Mouse (Mus musculus) heart, postnatal 0 days (tissue): ENCODE results near the gene Tmem176a. TPM values are rescaled to one million over a fixed set of nuclear protein-coding genes. Genes with fewer than 3 reads are reported as not detected.

Experiments
- ATAC-seq: fragments of 200-750 bp; cut with Nextera tagmentation; 2 replicates; pipeline ENCODE4 v1.8.0; 2017; ENCODE audit warnings: low read depth, moderate number of reproducible peaks, moderate library complexity; ENCODE audit not compliant: insufficient read depth
- DNase-seq: peaks from one replicate; pipeline ENCODE4 v3.0.0-alpha.2; 2016; ENCODE audit warnings: low spot score
- H3K27ac ChIP-seq: fragments of 300-500 bp; sonication (generic); 2 replicates; pipeline ENCODE4 v1.5.1; 2014; ENCODE audit warnings: low read depth, mild to moderate bottlenecking
- H3K27me3 ChIP-seq: fragments of 300-500 bp; sonication (generic); 2 replicates; pipeline ENCODE4 v1.6.1; 2014; ENCODE audit warnings: low read length, mixed read lengths; ENCODE audit not compliant: control insufficient read depth, insufficient read depth
- H3K36me3 ChIP-seq: fragments of 300-500 bp; sonication (generic); replicated peaks from 2 replicates; pipeline ENCODE4 v1.6.1; 2014; ENCODE audit warnings: low read length, mixed read lengths; ENCODE audit not compliant: control insufficient read depth, insufficient read depth
- H3K4me1 ChIP-seq: fragments of 300-500 bp; sonication (generic); 2 replicates; pipeline ENCODE4 v1.6.1; 2014; ENCODE audit warnings: antibody characterized with exemption; ENCODE audit not compliant: control insufficient read depth, insufficient read depth
- H3K4me2 ChIP-seq: fragments of 300-500 bp; sonication (generic); 2 replicates; pipeline ENCODE4 v1.6.1; 2014; ENCODE audit warnings: low read depth, mild to moderate bottlenecking, low read length, moderate library complexity
- H3K4me3 ChIP-seq: fragments of 300-500 bp; sonication (generic); 2 replicates; pipeline ENCODE4 v1.5.1; 2014; ENCODE audit warnings: low read depth, low read length
- H3K9ac ChIP-seq: fragments of 300-500 bp; sonication (generic); replicated peaks from 2 replicates; pipeline ENCODE4 v1.6.1; 2014; ENCODE audit warnings: low read depth, low read length, mixed read lengths
- H3K9me3 ChIP-seq: fragments of 300-500 bp; sonication (generic); replicated peaks from 2 replicates; pipeline ENCODE4 v1.6.1; 2016; ENCODE audit warnings: low read length; ENCODE audit not compliant: control insufficient read depth
- CTCF ChIP-seq: IDR thresholded peaks from 2 replicates; pipeline ENCODE4 v1.5.1; 2016; ENCODE audit warnings: antibody characterized with exemption, control low read depth, low read depth
- EP300 ChIP-seq: IDR thresholded peaks from 2 replicates; pipeline ENCODE4 v1.6.1; 2016; ENCODE audit warnings: antibody characterized with exemption, low read depth
- WGBS: fragments of 180-500 bp; shearing (Covaris S2); extraction: QIAGEN DNeasy Blood & Tissue Kit; methylation state at CpG from one replicate; pipeline ENCODE4 v1.1.7; 2014; 5-methylcytosine and 5-hydroxymethylcytosine counted together
- polyA plus RNA-seq: library from polyadenylated mRNA; unstranded; fragments of >200 nt; fragmentation: Nextera tagmentation; extraction: Ambion mirVana; gene quantifications from 2 replicates; pipeline ENCODE4 v1.2.1, GENCODE M21; 2015
- total RNA-seq: library from RNA; depleted of rRNA; stranded (reverse); fragments of >200 nt; gene quantifications from 2 replicates; pipeline ENCODE4 v1.2.3, GENCODE M21; 2014; ENCODE audit warnings: low replicate concordance

Gene Tmem176a
- total and polyA plus RNA-seq, 2 experiments from 2014 or later, result 53.4 to 54.2 TPM

GRCm38 (mm10) chr6:48828976-48829375, 11.7 kb upstream of the Tmem176a start:
- H3K4me1 ChIP-seq, result peaks cover 4% of the 10 kb centered on the region; the same call in 1 of the 2 replicates
- H3K36me3 ChIP-seq, result peaks cover 12% of the 10 kb centered on the region
- H3K27ac ChIP-seq, result no peak overlapping the region
- no peak for DNase-seq
- no peaks in the 10 kb centered on the region for H3K9me3 ChIP-seq
- no peaks in the 10 kb centered on the region for H3K27me3 ChIP-seq
- WGBS, result 32% methylated on average over 1 of the region's 1 CpGs
- TF ChIP-seq CTCF (no peak), EP300 (no peak)
- H3K4me3 ChIP-seq, result no peak overlapping the region
- no peak overlapping the region for H3K4me2 ChIP-seq
- no peak overlapping the region for H3K9ac ChIP-seq
- no peak for ATAC-seq

- DNase-seq (no peak), ATAC-seq (no peak)
- Histone ChIP-seq H3K4me1 (peaks cover 4% of the 10 kb centered on the region; the same call in 1 of the 2 replicates), H3K36me3 (peaks cover 19% of the 10 kb centered on the region), H3K4me3 (no peak overlapping the region), H3K4me2 (no peak overlapping the region), H3K27me3 (no peaks in the 10 kb centered on the region), H3K9me3 (no peaks in the 10 kb centered on the region), H3K9ac (no peak overlapping the region), H3K27ac (no peak overlapping the region)
- TF ChIP-seq CTCF (no peak), EP300 (no peak)
Measured at GRCm38 (mm10) chr6:48829651-48830050, 11.1 kb upstream of the Tmem176a start.

- Histone ChIP-seq H3K4me2 (no peak overlapping the region), H3K4me1 (peaks cover 4% of the 10 kb centered on the region; the same call in 1 of the 2 replicates), H3K9ac (no peak overlapping the region), H3K9me3 (no peaks in the 10 kb centered on the region), H3K27ac (no peak overlapping the region), H3K36me3 (peaks cover 24% of the 10 kb centered on the region), H3K4me3 (no peak overlapping the region), H3K27me3 (no peaks in the 10 kb centered on the region)
- ATAC-seq (no peak), DNase-seq (no peak)
- 44% methylated on average over 1 of the region's 1 CpGs for WGBS
- TF ChIP-seq CTCF (no peak), EP300 (no peak)
Measured at GRCm38 (mm10) chr6:48830241-48830640, 10.5 kb upstream of the Tmem176a start.

- ATAC-seq, result no peak
Measured at GRCm38 (mm10) chr6:48831141-48831540, 9.6 kb upstream of the Tmem176a start.

GRCm38 (mm10) chr6:48832426-48832825, 8.3 kb upstream of the Tmem176a start:
- ATAC-seq, result no peak
- peaks cover 27% of the 10 kb centered on the region for H3K36me3 ChIP-seq
- H3K4me1 ChIP-seq, result peaks cover 4% of the 10 kb centered on the region; the same call in 1 of the 2 replicates
- no peaks in the 10 kb centered on the region for H3K27me3 ChIP-seq
- no peak overlapping the region for H3K4me3 ChIP-seq
- H3K9me3 ChIP-seq, result no peaks in the 10 kb centered on the region
- H3K27ac ChIP-seq, result no peak overlapping the region
- H3K4me2 ChIP-seq, result no peak overlapping the region
- TF ChIP-seq EP300 (no peak), CTCF (no peak)
- no peak for DNase-seq
- WGBS, result 87% methylated on average over 1 of the region's 1 CpGs
- H3K9ac ChIP-seq, result no peak overlapping the region

More at GRCm38 (mm10) chr6:48831141-48831540, 9.6 kb upstream of the Tmem176a start:
- Histone ChIP-seq H3K9me3 (no peaks in the 10 kb centered on the region), H3K27ac (no peak overlapping the region), H3K9ac (no peak overlapping the region), H3K36me3 (peaks cover 27% of the 10 kb centered on the region), H3K4me3 (no peak overlapping the region), H3K27me3 (no peaks in the 10 kb centered on the region), H3K4me2 (no peak overlapping the region), H3K4me1 (peaks cover 4% of the 10 kb centered on the region; the same call in 1 of the 2 replicates)
- WGBS, result 74% methylated on average over 5 of the region's 5 CpGs
- TF ChIP-seq CTCF (no peak), EP300 (no peak)
- DNase-seq, result no peak

- Histone ChIP-seq H3K4me2 (no peak overlapping the region), H3K4me3 (no peak overlapping the region), H3K36me3 (peaks cover 27% of the 10 kb centered on the region), H3K27ac (no peak overlapping the region), H3K9me3 (no peaks in the 10 kb centered on the region), H3K4me1 (peaks cover 4% of the 10 kb centered on the region; the same call in 1 of the 2 replicates), H3K27me3 (no peaks in the 10 kb centered on the region), H3K9ac (no peak overlapping the region)
- no peak for DNase-seq
- TF ChIP-seq EP300, result no peak
- TF ChIP-seq CTCF, result no peak
- WGBS, result 95% methylated on average over 4 of the region's 4 CpGs
- ATAC-seq, result no peak
Measured at GRCm38 (mm10) chr6:48833515-48833914, 7.2 kb upstream of the Tmem176a start.
